Mouse (Mus musculus) ES-Bruce4 (cell line): ENCODE results near the gene Defb3. TPM values are rescaled to one million over a fixed set of nuclear protein-coding genes. Genes with fewer than 3 reads are reported as not detected.
"Not testable (repeated sequence)": the region's sequence is repeated elsewhere in the genome, so short reads cannot be mapped to it uniquely, and the experiment has no call there.

ENCODE experiments used
- H3K27ac ChIP-seq: 2 replicates; pipeline ENCODE4 v1.5.1; 2012; ENCODE audit warnings: low read length, inconsistent platforms; ENCODE audit not compliant: insufficient read depth
- H3K27me3 ChIP-seq: 2 replicates; pipeline ENCODE4 v1.6.1; 2012; ENCODE audit warnings: mild to moderate bottlenecking, low read length, inconsistent platforms; ENCODE audit not compliant: control insufficient read depth, poor library complexity, insufficient read depth, severe bottlenecking
- H3K36me3 ChIP-seq: 2 replicates; pipeline ENCODE4 v1.6.1; 2012; ENCODE audit warnings: inconsistent platforms, mild to moderate bottlenecking, low read length, moderate library complexity; ENCODE audit not compliant: control insufficient read depth, poor library complexity, insufficient read depth, severe bottlenecking
- H3K4me1 ChIP-seq: one replicate; pipeline ENCODE4 v1.8.1; 2011; ENCODE audit warnings: low read length; ENCODE audit not compliant: control insufficient read depth, insufficient read depth
- H3K4me3 ChIP-seq: 2 replicates; pipeline ENCODE4 v1.5.1; 2011; ENCODE audit warnings: low read depth, mild to moderate bottlenecking, low read length
- H3K9ac ChIP-seq: 2 replicates; pipeline ENCODE4 v1.6.1; 2012; ENCODE audit warnings: low read depth, mild to moderate bottlenecking, inconsistent platforms; ENCODE audit not compliant: poor library complexity, severe bottlenecking
- H3K9me3 ChIP-seq: replicated peaks from 2 replicates; pipeline ENCODE4 v1.6.1; 2012; ENCODE audit warnings: mild to moderate bottlenecking, low read length, inconsistent platforms; ENCODE audit not compliant: control insufficient read depth, poor library complexity, insufficient read depth, severe bottlenecking
- CTCF ChIP-seq: IDR thresholded peaks from one replicate; pipeline ENCODE4 v1.8.1; 2011; ENCODE audit warnings: low read depth, low read length
- EP300 ChIP-seq: IDR thresholded peaks from 2 replicates; pipeline ENCODE4 v1.6.1; 2011; ENCODE audit warnings: low read depth, low read length; ENCODE audit not compliant: insufficient read depth
- POLR2A ChIP-seq: IDR thresholded peaks from one replicate; pipeline ENCODE4 v1.8.1; 2011; ENCODE audit warnings: low read length; ENCODE audit not compliant: insufficient read depth
- polyA plus RNA-seq: library from polyadenylated mRNA; stranded (reverse); fragments of >200 nt; gene quantifications from 2 replicates; pipeline ENCODE4 v1.2.4, GENCODE M21; 2011; ENCODE audit warnings: low read depth; ENCODE audit not compliant: missing spikeins, insufficient read depth, insufficient read length

Defb3 gene
- polyA plus RNA-seq: not detected in 2 replicates

DNA sequence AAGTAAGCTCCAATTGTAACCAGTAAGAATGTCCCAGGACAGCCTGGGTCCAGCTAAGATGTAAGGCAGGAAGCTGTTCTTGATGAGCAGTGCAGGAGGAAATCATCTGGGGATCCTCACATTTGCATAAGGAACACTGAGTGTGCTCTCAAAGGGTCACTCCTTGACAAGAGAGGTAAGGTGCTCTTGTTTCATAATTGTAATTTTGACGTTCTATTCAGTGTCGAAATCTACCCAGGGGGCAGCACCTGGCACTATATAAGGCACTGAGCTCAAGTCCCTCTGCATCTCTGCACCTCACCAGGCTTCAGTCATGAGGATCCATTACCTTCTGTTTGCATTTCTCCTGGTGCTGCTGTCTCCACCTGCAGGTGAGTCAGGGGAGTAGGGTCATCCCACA is at the start of gene Defb3:
Gene Defb3 (plus strand): TSS at position 301 of the 400 bp plus-strand sequence.
- H3K9ac ChIP-seq, H3K36me3 ChIP-seq, H3K9me3 ChIP-seq, H3K4me3 ChIP-seq, H3K27ac ChIP-seq, H3K4me1 ChIP-seq, H3K27me3 ChIP-seq: not testable (repeated sequence)

DNA sequence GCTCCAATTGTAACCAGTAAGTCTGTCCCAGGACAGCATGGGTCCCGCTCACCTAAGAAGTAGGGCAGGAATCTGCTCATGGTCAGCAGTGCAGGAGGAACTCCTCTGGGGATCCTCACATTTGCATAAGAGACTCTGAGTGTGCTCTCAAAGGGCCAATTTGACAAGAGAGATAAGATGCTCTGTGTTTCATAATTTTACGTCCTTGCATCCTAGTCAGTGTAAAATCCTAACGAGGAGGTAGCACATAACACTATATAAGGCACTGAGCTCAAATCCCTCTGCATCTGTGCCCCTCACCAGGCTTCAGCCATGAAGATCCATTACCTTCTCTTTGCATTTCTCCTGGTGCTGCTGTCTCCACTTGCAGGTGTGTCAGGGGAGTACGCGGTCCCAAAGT is 45.9 kb upstream of the Defb3 start, which contains the start of gene Defb5:
Gene Defb5 (plus strand): TSS at position 301 of the 400 bp plus-strand sequence.
- Histone ChIP-seq H3K27me3 (no peaks in the 10 kb centered on the region; the same call in 1 of the 2 replicates), H3K9me3 (no peaks in the 10 kb centered on the region), H3K27ac (no peak within 1 kb of the TSS), H3K4me3 (no peak within 1 kb of the TSS), H3K36me3 (no peaks in the 10 kb centered on the region), H3K4me1 (no peaks in the 10 kb centered on the region), H3K9ac (no peak within 1 kb of the TSS)
- TF ChIP-seq EP300 (no peak), POLR2A (no peak), CTCF (no peak)

DNA sequence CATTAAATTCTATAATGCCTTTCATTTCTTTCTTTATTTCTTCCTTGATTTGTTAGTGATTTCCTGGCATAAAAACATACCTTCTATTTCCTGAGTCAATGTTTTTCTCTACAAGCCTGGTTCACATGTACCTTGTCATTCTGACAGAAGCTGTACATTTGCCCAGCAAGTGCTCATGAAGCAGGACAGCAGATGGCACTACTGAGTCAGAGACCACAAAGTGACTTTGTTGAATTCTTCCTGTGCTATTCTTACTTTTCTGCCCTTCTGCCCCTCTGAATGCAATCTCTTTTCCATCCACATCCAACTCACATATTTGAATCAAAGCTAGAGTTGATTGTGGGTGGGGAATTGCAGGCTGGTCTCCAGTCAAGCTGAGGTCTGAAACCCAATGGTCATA is 35.0 kb upstream of the Defb3 start:
- no peak overlapping the region for H3K4me3 ChIP-seq
- no peaks in the 10 kb centered on the region for H3K4me1 ChIP-seq
- no peak overlapping the region for H3K27ac ChIP-seq
- no peaks in the 10 kb centered on the region for H3K9me3 ChIP-seq
- H3K36me3 ChIP-seq: no peaks in the 10 kb centered on the region
- no peak for TF ChIP-seq POLR2A
- no peak for TF ChIP-seq CTCF
- no peak for TF ChIP-seq EP300
- no peak overlapping the region for H3K9ac ChIP-seq
- H3K27me3 ChIP-seq: no peaks in the 10 kb centered on the region

DNA sequence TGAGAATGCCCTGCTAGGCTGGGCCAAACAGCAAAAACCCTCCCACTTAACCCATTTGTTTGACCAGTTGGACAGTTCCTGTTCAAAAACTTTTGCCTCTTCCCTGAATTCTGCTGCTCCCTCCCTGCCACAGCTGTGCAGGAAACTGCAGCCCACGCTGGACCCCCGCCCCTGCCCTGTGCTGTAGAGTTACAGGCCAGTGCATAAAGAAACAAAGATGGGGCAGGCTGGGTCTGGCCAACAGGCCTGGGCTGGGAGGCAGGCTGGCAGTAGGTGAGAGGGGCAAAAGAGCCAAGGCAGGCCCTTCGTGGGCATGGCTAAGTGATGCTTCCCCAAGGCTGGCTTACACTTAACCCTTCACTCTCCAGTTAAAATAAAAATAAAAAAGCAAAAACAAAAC is 33.5 kb upstream of the Defb3 start:
- Histone ChIP-seq H3K36me3 (no peaks in the 10 kb centered on the region), H3K9ac (no peak overlapping the region)
- TF ChIP-seq EP300 (no peak), POLR2A (no peak), CTCF (no peak)

DNA sequence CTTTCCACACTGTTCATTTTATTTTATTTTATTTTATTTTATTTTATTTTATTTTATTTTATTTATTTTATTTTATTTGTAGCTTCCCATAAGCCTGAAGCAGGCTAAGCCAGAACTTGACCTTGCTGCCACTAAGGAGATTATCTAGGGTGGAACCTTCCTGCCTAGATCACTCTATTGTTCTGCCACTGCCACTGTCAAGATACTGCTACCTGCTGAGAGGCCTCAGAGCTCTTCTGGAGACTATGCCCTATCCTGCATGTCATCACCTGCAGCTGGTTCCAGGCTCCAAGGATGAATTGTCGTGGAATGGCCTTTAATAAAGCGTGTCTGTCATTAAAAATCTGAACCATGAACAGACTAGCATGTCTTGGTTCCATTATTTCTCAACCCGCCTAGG is 5.2 kb downstream of the Defb3 start:
- not testable (repeated sequence) for H3K36me3 ChIP-seq, H3K4me3 ChIP-seq, H3K9ac ChIP-seq, H3K4me1 ChIP-seq, H3K27me3 ChIP-seq, H3K9me3 ChIP-seq, H3K27ac ChIP-seq

More for the DNA sequence above, 33.5 kb upstream of the Defb3 start:
- no peak overlapping the region for H3K27ac ChIP-seq
- no peaks in the 10 kb centered on the region for H3K9me3 ChIP-seq
- no peaks in the 10 kb centered on the region for H3K4me1 ChIP-seq
- H3K27me3 ChIP-seq: no peaks in the 10 kb centered on the region
- no peak overlapping the region for H3K4me3 ChIP-seq

GRCm38 (mm10) chr8:19331836-19332235 is 38.7 kb downstream of the Defb3 start:
- no peak overlapping the region for H3K27ac ChIP-seq
- no peaks in the 10 kb centered on the region for H3K9me3 ChIP-seq
- H3K4me3 ChIP-seq: no peak overlapping the region
- no peak overlapping the region for H3K9ac ChIP-seq
- no peak for TF ChIP-seq EP300
- TF ChIP-seq CTCF: peak; percentile 67
- no peak for TF ChIP-seq POLR2A
- H3K36me3 ChIP-seq: no peaks in the 10 kb centered on the region
- no peaks in the 10 kb centered on the region for H3K4me1 ChIP-seq
- H3K27me3 ChIP-seq: no peaks in the 10 kb centered on the region

Other genes with a start within 250 kb of the Defb3 start
- gene Defb39, start 228.6 kb upstream of the Defb3 start, polyA plus RNA-seq: not detected in 2 replicates
- gene Defb12, start 178.5 kb upstream of the Defb3 start, polyA plus RNA-seq: not detected in 2 replicates
- not detected in 2 replicates for gene Defb34, start 169.6 kb upstream of the Defb3 start, polyA plus RNA-seq
- gene Gm45826, start 152.6 kb upstream of the Defb3 start, polyA plus RNA-seq: not detected in 2 replicates
- gene Defb14, start 99.0 kb upstream of the Defb3 start, polyA plus RNA-seq: not detected in 2 replicates
- gene Defb4, start 94.7 kb upstream of the Defb3 start, polyA plus RNA-seq: not detected in 2 replicates
- gene Defb6, start 67.9 kb upstream of the Defb3 start, polyA plus RNA-seq: not detected in 2 replicates
- gene Defb46, start 53.4 kb upstream of the Defb3 start, polyA plus RNA-seq: not detected in 2 replicates
- not detected in 2 replicates for gene Defb5, start 45.8 kb upstream of the Defb3 start, polyA plus RNA-seq
- gene Defb8, start 154.2 kb downstream of the Defb3 start, polyA plus RNA-seq: not detected in 2 replicates
- gene Defb7, start 201.7 kb downstream of the Defb3 start, polyA plus RNA-seq: not detected in 2 replicates